Mouse (Mus musculus) kidney, embryonic 14.5 days (tissue): ENCODE data around the gene Sept6. TPM values are rescaled to one million over a fixed set of nuclear protein-coding genes. Genes with fewer than 3 reads are reported as not detected.

Source experiments
- ATAC-seq: fragments of 200-750 bp; cut with Nextera tagmentation; 2 replicates; pipeline ENCODE4 v1.8.0; 2017; ENCODE audit warnings: moderate number of reproducible peaks, mild to moderate bottlenecking, moderate TSS enrichment, moderate library complexity; ENCODE audit not compliant: low FRiP score, low TSS enrichment
- H3K27ac ChIP-seq: fragments of 300-500 bp; sonication (generic); 2 replicates; pipeline ENCODE4 v1.5.1; 2014; ENCODE audit warnings: low read depth, mild to moderate bottlenecking, low read length, moderate library complexity, mixed read lengths
- H3K27me3 ChIP-seq: fragments of 300-500 bp; sonication (generic); 2 replicates; pipeline ENCODE4 v1.6.1; 2014; ENCODE audit warnings: mild to moderate bottlenecking, low read length; ENCODE audit not compliant: control insufficient read depth, insufficient read depth
- H3K36me3 ChIP-seq: fragments of 300-500 bp; sonication (generic); 2 replicates; pipeline ENCODE4 v1.6.1; 2014; ENCODE audit warnings: low read length, mixed read lengths; ENCODE audit not compliant: control insufficient read depth, insufficient read depth
- H3K4me1 ChIP-seq: fragments of 300-500 bp; sonication (generic); 2 replicates; pipeline ENCODE4 v1.6.1; 2014; ENCODE audit warnings: low read length, mixed read lengths; ENCODE audit not compliant: control insufficient read depth, insufficient read depth
- H3K4me2 ChIP-seq: fragments of 300-500 bp; sonication (generic); replicated peaks from 2 replicates; pipeline ENCODE4 v1.6.1; 2014; ENCODE audit warnings: low read depth, mild to moderate bottlenecking, low read length
- H3K4me3 ChIP-seq: fragments of 300-500 bp; sonication (generic); 2 replicates; pipeline ENCODE4 v1.5.1; 2014; ENCODE audit warnings: mild to moderate bottlenecking, low read length
- H3K9ac ChIP-seq: fragments of 300-500 bp; sonication (generic); 2 replicates; pipeline ENCODE4 v1.6.1; 2014; ENCODE audit warnings: low read depth, mild to moderate bottlenecking, low read length, moderate library complexity
- H3K9me3 ChIP-seq: fragments of 300-500 bp; sonication (generic); 2 replicates; pipeline ENCODE4 v1.6.1; 2016; ENCODE audit warnings: low read length; ENCODE audit not compliant: control insufficient read depth
- WGBS: fragments of 180-500 bp; shearing (Covaris S2); extraction: QIAGEN DNeasy Blood & Tissue Kit; methylation state at CpG from one replicate; pipeline ENCODE4 v1.1.7; 2014; 5-methylcytosine and 5-hydroxymethylcytosine counted together
- polyA plus RNA-seq: library from polyadenylated mRNA; unstranded; fragments of >200 nt; fragmentation: Nextera tagmentation; extraction: Ambion mirVana; gene quantifications from 2 replicates; pipeline ENCODE4 v1.2.1, GENCODE M21; 2014

Gene Sept6
- polyA plus RNA-seq, 1 experiment from 2014 or later: 27.9 TPM

- Histone ChIP-seq H3K4me1 (no peaks in the 10 kb centered on the region), H3K36me3 (no peaks in the 10 kb centered on the region), H3K27me3 (no peaks in the 10 kb centered on the region), H3K4me2 (peak overlapping the region; percentile 22; the same call in 1 of the 2 replicates), H3K9me3 (no peaks in the 10 kb centered on the region), H3K9ac (no peak overlapping the region), H3K27ac (no peak overlapping the region), H3K4me3 (peak overlapping the region; percentile 44)
- 59% methylated on average over 8 of the region's 8 CpGs for WGBS
- ATAC-seq: no peak
These were observed 126.8 kb downstream of the Sept6 start for GRCm38 (mm10) chrX:36864609-36865328.

- Histone ChIP-seq H3K4me2 (peak overlapping the region; percentile 29), H3K9me3 (no peaks in the 10 kb centered on the region), H3K9ac (peak overlapping the region; percentile 58), H3K27me3 (no peaks in the 10 kb centered on the region), H3K36me3 (no peaks in the 10 kb centered on the region), H3K4me1 (no peaks in the 10 kb centered on the region), H3K27ac (no peak overlapping the region), H3K4me3 (peak overlapping the region; percentile 44)
- peak; percentile 89 for ATAC-seq
- 23% methylated on average over 43 of the region's 44 CpGs for WGBS
These were observed 127.6 kb downstream of the Sept6 start for GRCm38 (mm10) chrX:36863766-36864608.

Other genes with a start within 250 kb of the Sept6 start
- 2.2 and 3.4 TPM in 2 replicates for gene Slc25a43, start 248.1 kb downstream of the Sept6 start, polyA plus RNA-seq
- gene Slc25a5, start 196.1 kb downstream of the Sept6 start, polyA plus RNA-seq: 838 and 851 TPM in 2 replicates
- gene Ube2a, start 117.9 kb downstream of the Sept6 start, polyA plus RNA-seq: 114 and 127 TPM in 2 replicates
- gene C330007P06Rik, start 117.7 kb downstream of the Sept6 start, polyA plus RNA-seq: 24.7 and 38.1 TPM in 2 replicates
- gene Nkrf, start 88.9 kb downstream of the Sept6 start, polyA plus RNA-seq: 2.8 and 3.7 TPM in 2 replicates
- not detected in 2 replicates for gene Sowahd, start 57.1 kb upstream of the Sept6 start, polyA plus RNA-seq
- 608 and 939 TPM in 2 replicates for gene Rpl39, start 93.6 kb upstream of the Sept6 start, polyA plus RNA-seq
- 27.4 and 33.8 TPM in 2 replicates for gene Upf3b, start 118.5 kb upstream of the Sept6 start, polyA plus RNA-seq
- 21.1 and 21.5 TPM in 2 replicates for gene Nkap, start 135.0 kb upstream of the Sept6 start, polyA plus RNA-seq
- 0.23 TPM in 1 of 2 replicates, not detected in the other for gene Akap14, start 177.0 kb upstream of the Sept6 start, polyA plus RNA-seq
- 410 and 565 TPM in 2 replicates for gene Ndufa1, start 199.4 kb upstream of the Sept6 start, polyA plus RNA-seq
- 8.5 and 11.3 TPM in 2 replicates for gene Rnf113a1, start 199.5 kb upstream of the Sept6 start, polyA plus RNA-seq
- not detected in 2 replicates for gene Gm9, start 219.2 kb upstream of the Sept6 start, polyA plus RNA-seq
- gene Rhox1, start 230.5 kb upstream of the Sept6 start, polyA plus RNA-seq: not detected in 2 replicates